Mouse (Mus musculus) midbrain, postnatal 0 days (tissue): Measurements from ENCODE around the gene Chpf2. TPM values are rescaled to one million over a fixed set of nuclear protein-coding genes. Genes with fewer than 3 reads are reported as not detected.

Experiments used
- ATAC-seq: fragments of 200-750 bp; cut with Nextera tagmentation; 2 replicates; pipeline ENCODE4 v1.8.0; 2017; ENCODE audit warnings: moderate number of reproducible peaks, mild to moderate bottlenecking, moderate TSS enrichment, moderate library complexity; ENCODE audit not compliant: low FRiP score
- DNase-seq: peaks from one replicate; pipeline ENCODE4 v3.0.0-alpha.2; 2015; ENCODE audit warnings: low spot score
- H3K27ac ChIP-seq: fragments of 300-500 bp; sonication (generic); 2 replicates; pipeline ENCODE4 v1.5.1; 2014; ENCODE audit warnings: low read depth, mild to moderate bottlenecking, low read length, mixed read lengths
- H3K27me3 ChIP-seq: fragments of 300-500 bp; sonication (generic); 2 replicates; pipeline ENCODE4 v1.6.1; 2014; ENCODE audit warnings: low read length, control low read depth, mixed read lengths; ENCODE audit not compliant: insufficient read depth
- H3K36me3 ChIP-seq: fragments of 300-500 bp; sonication (generic); 2 replicates; pipeline ENCODE4 v1.6.1; 2014; ENCODE audit warnings: low read length, control low read depth, mixed read lengths; ENCODE audit not compliant: insufficient read depth
- H3K4me1 ChIP-seq: fragments of 300-500 bp; sonication (generic); 2 replicates; pipeline ENCODE4 v1.6.1; 2014; ENCODE audit warnings: mild to moderate bottlenecking, control low read depth, antibody characterized with exemption, low read length, mixed read lengths; ENCODE audit not compliant: insufficient read depth
- H3K4me2 ChIP-seq: fragments of 300-500 bp; sonication (generic); 2 replicates; pipeline ENCODE4 v1.6.1; 2014; ENCODE audit warnings: low read depth, mild to moderate bottlenecking, low read length, mixed read lengths; ENCODE audit not compliant: poor library complexity, severe bottlenecking
- H3K4me3 ChIP-seq: fragments of 300-500 bp; sonication (generic); 2 replicates; pipeline ENCODE4 v1.5.1; 2014; ENCODE audit warnings: low read depth, mild to moderate bottlenecking, low read length, moderate library complexity
- H3K9ac ChIP-seq: fragments of 300-500 bp; sonication (generic); replicated peaks from 2 replicates; pipeline ENCODE4 v1.6.1; 2014; ENCODE audit warnings: mild to moderate bottlenecking, low read length, moderate library complexity, mixed read lengths; ENCODE audit not compliant: poor library complexity, severe bottlenecking
- H3K9me3 ChIP-seq: fragments of 300-500 bp; sonication (generic); 2 replicates; pipeline ENCODE4 v1.6.1; 2016; ENCODE audit warnings: low read length, control low read depth
- CTCF ChIP-seq: IDR thresholded peaks from 2 replicates; pipeline ENCODE4 v1.5.1; 2016; ENCODE audit warnings: antibody characterized with exemption, mild to moderate bottlenecking
- WGBS: fragments of 180-500 bp; shearing (Covaris S2); extraction: QIAGEN DNeasy Blood & Tissue Kit; methylation state at CpG from one replicate; pipeline ENCODE4 v1.1.7; 2014; 5-methylcytosine and 5-hydroxymethylcytosine counted together
- polyA plus RNA-seq: library from polyadenylated mRNA; unstranded; fragments of >200 nt; fragmentation: Nextera tagmentation; extraction: Ambion mirVana; gene quantifications from 2 replicates; pipeline ENCODE4 v1.2.1, GENCODE M21; 2015
- total RNA-seq: library from RNA; depleted of rRNA; stranded (reverse); fragments of >200 nt; gene quantifications from 2 replicates; pipeline ENCODE4 v1.2.3, GENCODE M21; 2014

The Chpf2 gene
- total and polyA plus RNA-seq, 2 experiments from 2014 or later = 25.5 to 32.8 TPM

DNA sequence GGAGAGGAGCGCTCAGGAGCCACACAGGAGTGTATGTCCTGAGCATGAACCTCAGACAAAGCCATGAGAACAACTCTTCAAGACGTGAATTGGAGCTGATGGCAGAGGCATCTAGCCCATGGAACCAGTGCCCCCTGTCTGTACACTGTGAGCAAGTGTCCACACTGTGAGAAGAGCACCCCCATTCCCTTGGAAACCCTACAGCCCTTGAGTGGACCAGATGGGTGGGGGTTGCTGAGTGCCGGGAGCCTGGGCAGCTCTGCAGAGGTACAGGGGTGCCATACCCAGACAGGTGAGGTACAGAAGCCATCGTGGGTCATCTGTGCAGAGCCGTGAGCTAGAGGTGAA is 25.7 kb downstream of the Chpf2 start:
- Histone ChIP-seq H3K4me1 (peaks cover 6% of the 10 kb centered on the region; the same call in 1 of the 2 replicates), H3K36me3 (peaks cover 12% of the 10 kb centered on the region), H3K27me3 (no peaks in the 10 kb centered on the region), H3K4me3 (no peak overlapping the region), H3K4me2 (no peak overlapping the region), H3K27ac (no peak overlapping the region), H3K9me3 (no peaks in the 10 kb centered on the region), H3K9ac (peak overlapping the region; percentile 15; the same call in 1 of the 2 replicates)
- peak; percentile 45 for TF ChIP-seq CTCF
- ATAC-seq (no peak), DNase-seq (no peak)
- 67% methylated on average over 5 of the region's 5 CpGs for WGBS

DNA sequence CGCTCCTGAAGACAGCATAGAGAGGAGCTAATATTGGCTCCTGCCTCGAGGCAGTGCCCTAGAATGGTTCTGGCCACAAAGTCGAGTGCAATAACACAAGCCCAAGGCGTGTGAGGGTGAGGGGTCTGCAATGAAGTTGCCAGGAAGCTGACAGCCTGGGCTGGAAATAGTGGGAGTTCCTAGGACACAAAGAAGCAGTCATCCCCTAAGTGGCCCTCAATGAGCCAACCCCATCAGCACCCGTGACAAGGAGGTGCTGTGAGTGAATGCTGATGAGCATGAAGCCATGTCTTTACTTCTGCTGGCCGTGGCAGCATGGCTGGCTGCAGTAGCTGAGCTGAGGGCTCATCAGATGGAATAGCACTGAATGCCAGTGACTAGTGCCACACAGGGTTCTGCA is 28.6 kb downstream of the Chpf2 start:
- TF ChIP-seq CTCF = no peak
- Histone ChIP-seq H3K4me2 (no peak overlapping the region), H3K27ac (no peak overlapping the region), H3K27me3 (no peaks in the 10 kb centered on the region), H3K36me3 (peaks cover 13% of the 10 kb centered on the region), H3K4me3 (no peak overlapping the region), H3K4me1 (peaks cover 6% of the 10 kb centered on the region; the same call in 1 of the 2 replicates), H3K9ac (no peak overlapping the region), H3K9me3 (no peaks in the 10 kb centered on the region)
- 0 out of 2 replicates have a peak, but pooled peaks have one; percentile 21 for ATAC-seq
- 54% methylated on average over 6 of the region's 6 CpGs for WGBS
- peak; percentile 67 for DNase-seq

DNA sequence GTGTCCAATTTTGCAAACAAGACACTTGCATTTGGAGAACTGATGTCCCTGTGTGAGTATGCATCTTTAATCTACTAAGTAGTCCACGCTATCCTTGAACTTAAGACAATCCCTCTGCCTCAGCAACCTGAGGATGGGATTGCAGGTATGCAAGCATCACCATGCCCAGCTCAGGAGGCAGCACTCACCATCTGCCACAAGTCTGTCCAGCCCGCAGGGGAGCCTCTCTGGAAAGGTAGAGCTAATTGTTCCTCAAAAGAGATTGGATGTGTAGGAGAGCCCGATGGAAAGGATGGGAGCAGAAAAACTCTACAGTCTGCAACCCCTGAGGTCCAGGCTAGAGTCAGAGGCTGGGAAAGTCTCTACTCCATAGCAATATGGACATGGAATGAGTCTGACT is 32.4 kb downstream of the Chpf2 start:
- no peak overlapping the region for H3K9ac ChIP-seq
- no peaks in the 10 kb centered on the region for H3K27me3 ChIP-seq
- no peak for ATAC-seq

DNA sequence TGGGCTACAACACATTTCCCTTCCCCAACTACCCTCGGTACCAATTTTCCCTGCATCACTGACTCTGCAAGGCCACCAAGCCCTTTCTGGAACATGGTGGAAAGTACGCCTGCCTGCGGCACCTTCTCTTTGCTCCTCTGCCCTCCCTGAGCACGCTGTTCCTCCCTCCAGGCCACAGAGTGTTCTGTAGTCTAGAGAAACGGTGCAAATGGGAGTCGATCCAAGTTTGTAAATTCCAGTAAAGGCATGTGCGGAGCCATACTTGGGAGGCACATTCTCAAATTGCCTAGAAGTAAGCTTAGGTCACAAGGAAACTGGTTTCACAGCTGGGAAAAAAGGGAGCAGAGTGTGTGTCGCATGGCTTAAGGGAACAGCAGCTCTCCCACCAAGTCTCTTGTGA is 33.6 kb downstream of the Chpf2 start:
- Histone ChIP-seq H3K4me1 (peaks cover 14% of the 10 kb centered on the region; the same call in 1 of the 2 replicates), H3K4me2 (no peak overlapping the region), H3K9ac (no peak overlapping the region), H3K27ac (no peak overlapping the region), H3K27me3 (no peaks in the 10 kb centered on the region), H3K4me3 (no peak overlapping the region), H3K9me3 (no peaks in the 10 kb centered on the region), H3K36me3 (peaks cover 12% of the 10 kb centered on the region)
- no peak for DNase-seq
- WGBS = 74% methylated on average over 8 of the region's 8 CpGs
- ATAC-seq = no peak
- no peak for TF ChIP-seq CTCF

More for the DNA sequence above, 32.4 kb downstream of the Chpf2 start:
- no peak for TF ChIP-seq CTCF
- WGBS = 82% methylated on average over 3 of the region's 3 CpGs
- Histone ChIP-seq H3K9me3 (no peaks in the 10 kb centered on the region), H3K4me2 (no peak overlapping the region), H3K4me1 (peaks cover 9% of the 10 kb centered on the region; the same call in 1 of the 2 replicates), H3K4me3 (no peak overlapping the region), H3K27ac (no peak overlapping the region), H3K36me3 (peaks cover 13% of the 10 kb centered on the region)
- DNase-seq = no peak

DNA sequence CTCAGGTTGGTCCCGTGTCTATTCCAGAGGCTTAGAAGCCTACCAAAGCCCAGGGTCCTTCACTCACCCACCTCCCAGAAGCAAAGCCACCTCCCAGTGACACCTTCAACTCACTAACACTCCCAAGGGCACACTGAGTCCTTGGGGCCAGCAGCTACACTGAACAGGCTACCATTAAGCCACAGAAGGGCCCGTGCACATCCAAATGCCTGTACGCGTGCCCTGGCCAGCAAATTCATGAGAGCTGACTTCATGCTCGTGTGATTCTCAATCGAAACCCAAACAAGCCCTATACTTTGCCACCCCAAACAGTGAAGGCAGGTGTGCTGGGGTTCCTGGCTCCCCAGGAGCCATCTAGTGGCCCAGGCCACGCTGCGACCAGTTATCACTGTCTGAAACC is 34.1 kb downstream of the Chpf2 start:
- Histone ChIP-seq H3K4me3 (no peak overlapping the region), H3K9ac (no peak overlapping the region), H3K36me3 (peaks cover 7% of the 10 kb centered on the region), H3K27me3 (no peaks in the 10 kb centered on the region), H3K27ac (no peak overlapping the region), H3K9me3 (no peaks in the 10 kb centered on the region), H3K4me1 (peaks cover 14% of the 10 kb centered on the region; the same call in 1 of the 2 replicates), H3K4me2 (0 out of 2 replicates have a peak overlapping the region, but pooled peaks have one; percentile 6)
- 66% methylated on average over 8 of the region's 8 CpGs for WGBS
- TF ChIP-seq CTCF = no peak
- no peak for DNase-seq
- ATAC-seq = no peak

DNA sequence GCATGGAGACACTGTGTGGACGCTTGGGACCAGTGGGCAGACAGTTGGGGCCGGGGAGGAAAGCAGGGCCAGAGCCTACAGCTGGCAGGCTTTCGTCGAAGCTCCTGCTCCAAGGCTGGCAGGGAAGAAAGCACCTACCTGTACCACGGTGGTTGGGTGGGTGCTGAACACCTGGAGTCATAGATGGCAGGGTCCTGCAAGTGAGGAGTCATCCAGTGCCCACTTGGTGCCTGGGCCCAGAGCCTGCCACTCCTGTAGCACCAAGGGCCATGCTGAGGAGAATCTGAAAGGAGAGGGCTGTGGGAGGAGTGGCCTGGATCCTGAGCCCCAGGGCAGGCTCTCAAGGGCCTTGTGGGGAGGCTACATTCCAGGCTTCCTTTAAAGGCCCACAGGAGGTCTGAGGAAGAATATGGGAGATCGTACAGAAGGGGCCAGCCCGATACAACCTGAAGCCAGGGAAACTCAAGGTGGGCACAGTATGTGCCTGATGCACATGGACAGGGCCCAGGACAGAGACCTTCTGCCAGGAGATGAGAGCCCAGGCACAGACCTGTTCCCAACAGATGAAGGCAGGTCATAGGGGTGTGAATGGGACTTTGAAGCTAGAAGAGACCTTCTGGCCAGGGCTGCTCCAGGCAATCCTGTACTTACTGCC is 36.0 kb downstream of the Chpf2 start:
- Histone ChIP-seq H3K9ac (peak overlapping the region; percentile 84; the same call in 1 of the 2 replicates), H3K9me3 (no peaks in the 10 kb centered on the region), H3K4me1 (peaks cover 14% of the 10 kb centered on the region; the same call in 1 of the 2 replicates), H3K4me2 (peak overlapping the region; percentile 78), H3K27ac (no peak overlapping the region), H3K36me3 (no peaks in the 10 kb centered on the region), H3K27me3 (no peaks in the 10 kb centered on the region), H3K4me3 (peak overlapping the region; percentile 66; the same call in 1 of the 2 replicates)
- no peak for TF ChIP-seq CTCF
- DNase-seq = no peak
- no peak for ATAC-seq
- 72% methylated on average over 7 of the region's 7 CpGs for WGBS
